Mouse (Mus musculus) liver, embryonic 14.5 days (tissue): Measurements from ENCODE around the gene Gm28043.

Experiments
- CTCF ChIP-seq: IDR thresholded peaks from 2 replicates; pipeline ENCODE4 v1.5.1; 2016; ENCODE audit warnings: antibody characterized with exemption, low read depth, control low read depth
- EP300 ChIP-seq: IDR thresholded peaks from 2 replicates; pipeline ENCODE4 v1.6.1; 2016; ENCODE audit warnings: antibody characterized with exemption, low read depth

GRCm38 (mm10) chr17:29705881-29706280 lies 91.2 kb downstream of the Gm28043 start:
- TF ChIP-seq CTCF (no peak), EP300 (no peak)
